Mouse (Mus musculus) ES-Bruce4 (cell line): ENCODE data around the gene Cgref1. TPM values are rescaled to one million over a fixed set of nuclear protein-coding genes. Genes with fewer than 3 reads are reported as not detected.

Source experiments
- H3K27ac ChIP-seq: 2 replicates; pipeline ENCODE4 v1.5.1; 2012; ENCODE audit warnings: low read length, inconsistent platforms; ENCODE audit not compliant: insufficient read depth
- H3K27me3 ChIP-seq: 2 replicates; pipeline ENCODE4 v1.6.1; 2012; ENCODE audit warnings: mild to moderate bottlenecking, low read length, inconsistent platforms; ENCODE audit not compliant: control insufficient read depth, poor library complexity, insufficient read depth, severe bottlenecking
- H3K36me3 ChIP-seq: 2 replicates; pipeline ENCODE4 v1.6.1; 2012; ENCODE audit warnings: inconsistent platforms, mild to moderate bottlenecking, low read length, moderate library complexity; ENCODE audit not compliant: control insufficient read depth, poor library complexity, insufficient read depth, severe bottlenecking
- H3K4me1 ChIP-seq: one replicate; pipeline ENCODE4 v1.8.1; 2011; ENCODE audit warnings: low read length; ENCODE audit not compliant: control insufficient read depth, insufficient read depth
- H3K4me3 ChIP-seq: 2 replicates; pipeline ENCODE4 v1.5.1; 2011; ENCODE audit warnings: low read depth, mild to moderate bottlenecking, low read length
- H3K9ac ChIP-seq: 2 replicates; pipeline ENCODE4 v1.6.1; 2012; ENCODE audit warnings: low read depth, mild to moderate bottlenecking, inconsistent platforms; ENCODE audit not compliant: poor library complexity, severe bottlenecking
- H3K9me3 ChIP-seq: replicated peaks from 2 replicates; pipeline ENCODE4 v1.6.1; 2012; ENCODE audit warnings: mild to moderate bottlenecking, low read length, inconsistent platforms; ENCODE audit not compliant: control insufficient read depth, poor library complexity, insufficient read depth, severe bottlenecking
- CTCF ChIP-seq: IDR thresholded peaks from one replicate; pipeline ENCODE4 v1.8.1; 2011; ENCODE audit warnings: low read depth, low read length
- EP300 ChIP-seq: IDR thresholded peaks from 2 replicates; pipeline ENCODE4 v1.6.1; 2011; ENCODE audit warnings: low read depth, low read length; ENCODE audit not compliant: insufficient read depth
- POLR2A ChIP-seq: IDR thresholded peaks from one replicate; pipeline ENCODE4 v1.8.1; 2011; ENCODE audit warnings: low read length; ENCODE audit not compliant: insufficient read depth
- polyA plus RNA-seq: library from polyadenylated mRNA; stranded (reverse); fragments of >200 nt; gene quantifications from 2 replicates; pipeline ENCODE4 v1.2.4, GENCODE M21; 2011; ENCODE audit warnings: low read depth; ENCODE audit not compliant: missing spikeins, insufficient read depth, insufficient read length

Cgref1 gene
- polyA plus RNA-seq, 1 experiment: 26.3 TPM

DNA sequence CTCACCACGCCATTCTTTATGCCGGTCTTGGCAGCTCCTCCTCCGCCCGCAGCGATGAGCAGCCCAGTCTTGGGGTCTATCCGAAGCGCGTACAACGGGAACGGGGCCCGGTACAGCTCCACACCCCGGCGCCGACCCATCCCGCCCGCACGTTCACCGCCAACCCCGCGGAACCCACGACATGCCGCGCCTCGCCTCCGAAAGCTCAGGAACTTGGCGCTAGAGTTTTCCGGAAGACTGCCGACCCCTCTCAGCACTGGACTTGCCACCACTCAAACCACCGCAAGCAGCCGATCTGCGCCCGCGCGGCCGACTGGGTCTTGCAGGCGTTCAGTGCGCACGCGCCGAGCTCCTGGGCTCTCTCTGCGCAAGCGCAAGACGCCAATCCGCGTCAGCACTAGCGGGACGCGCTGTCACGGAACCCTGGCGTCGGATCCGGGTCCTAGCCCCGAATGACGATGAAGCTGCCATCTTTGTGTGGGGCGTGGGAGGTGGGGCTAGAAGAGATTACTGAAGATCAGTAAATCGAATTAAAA lies 14.6 kb upstream of the Cgref1 start, which contains the start of gene Preb:
Preb (minus strand) TSS at position 396 of the 536 bp plus-strand sequence.
- no peaks in the 10 kb centered on the region for H3K27me3 ChIP-seq
- no peak within 1 kb of the TSS for H3K27ac ChIP-seq
- no peaks in the 10 kb centered on the region for H3K9me3 ChIP-seq
- TF ChIP-seq EP300: no peak
- no peak for TF ChIP-seq CTCF
- peak; percentile 62 for TF ChIP-seq POLR2A
- no peaks in the 10 kb centered on the region for H3K4me1 ChIP-seq
- peak within 1 kb of the TSS; percentile 88 for H3K4me3 ChIP-seq
- H3K9ac ChIP-seq: peak within 1 kb of the TSS; percentile 83
- H3K36me3 ChIP-seq: peaks cover 21% of the 10 kb centered on the region

DNA sequence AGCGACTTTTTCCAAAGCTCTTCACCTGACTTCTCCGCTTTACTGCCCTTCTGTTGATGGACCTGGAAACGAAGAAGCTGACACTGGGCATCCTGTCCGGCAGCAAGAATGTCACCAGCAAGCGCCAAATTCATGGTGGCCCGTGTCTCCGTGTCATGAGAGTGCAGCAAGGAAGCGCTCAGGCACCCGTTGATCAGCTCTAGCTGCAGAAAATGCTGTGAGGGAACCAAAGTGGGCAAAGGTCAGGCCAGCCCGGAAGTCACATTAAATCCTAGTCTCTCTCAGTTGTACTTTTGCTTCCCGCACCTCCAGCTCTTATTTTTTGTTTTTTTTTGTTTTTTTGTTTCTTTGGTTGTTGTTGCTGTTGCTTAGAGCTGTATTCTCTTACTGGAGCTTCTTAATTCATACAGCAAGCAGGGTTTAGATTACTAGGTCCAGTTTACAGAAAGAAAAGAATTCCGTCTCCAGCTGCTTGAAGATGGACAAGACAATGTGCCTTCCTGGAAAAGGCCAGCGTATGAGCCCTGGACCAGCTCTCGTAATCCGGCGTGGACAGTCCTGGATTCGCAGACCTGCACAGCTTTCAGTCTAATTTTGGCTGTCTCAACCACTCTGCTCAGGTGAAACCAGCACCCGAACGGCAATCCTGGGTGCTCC lies 13.9 kb upstream of the Cgref1 start:
- Histone ChIP-seq H3K9ac (peak overlapping the region; percentile 83), H3K9me3 (no peaks in the 10 kb centered on the region), H3K27ac (no peak overlapping the region), H3K4me1 (no peaks in the 10 kb centered on the region), H3K27me3 (no peaks in the 10 kb centered on the region), H3K36me3 (peaks cover 26% of the 10 kb centered on the region), H3K4me3 (peak overlapping the region; percentile 88)
- TF ChIP-seq POLR2A (no peak), CTCF (no peak), EP300 (no peak)

- Histone ChIP-seq H3K27me3 (no peaks in the 10 kb centered on the region), H3K27ac (no peak overlapping the region), H3K9ac (no peak overlapping the region), H3K4me1 (no peaks in the 10 kb centered on the region), H3K9me3 (no peaks in the 10 kb centered on the region), H3K36me3 (peaks cover 30% of the 10 kb centered on the region), H3K4me3 (no peak overlapping the region)
- TF ChIP-seq CTCF (no peak), POLR2A (no peak), EP300 (no peak)
Measured at GRCm38 (mm10) chr5:30957891-30958290, 12.5 kb upstream of the Cgref1 start.

- peaks cover 30% of the 10 kb centered on the region for H3K36me3 ChIP-seq
Measured at GRCm38 (mm10) chr5:30955751-30956150, 10.4 kb upstream of the Cgref1 start.

GRCm38 (mm10) chr5:30954556-30954955 lies 9.2 kb upstream of the Cgref1 start:
- H3K9ac ChIP-seq: no peak overlapping the region
- no peak overlapping the region for H3K4me3 ChIP-seq
- no peaks in the 10 kb centered on the region for H3K9me3 ChIP-seq
- H3K4me1 ChIP-seq: no peaks in the 10 kb centered on the region
- TF ChIP-seq POLR2A (no peak), CTCF (no peak), EP300 (no peak)
- no peaks in the 10 kb centered on the region for H3K27me3 ChIP-seq
- peaks cover 30% of the 10 kb centered on the region for H3K36me3 ChIP-seq
- no peak overlapping the region for H3K27ac ChIP-seq

More at GRCm38 (mm10) chr5:30955751-30956150, 10.4 kb upstream of the Cgref1 start:
- no peaks in the 10 kb centered on the region for H3K27me3 ChIP-seq
- H3K4me3 ChIP-seq: no peak overlapping the region
- no peaks in the 10 kb centered on the region for H3K9me3 ChIP-seq
- H3K27ac ChIP-seq: no peak overlapping the region
- H3K9ac ChIP-seq: no peak overlapping the region
- no peaks in the 10 kb centered on the region for H3K4me1 ChIP-seq
- TF ChIP-seq POLR2A (no peak), CTCF (no peak), EP300 (no peak)

DNA sequence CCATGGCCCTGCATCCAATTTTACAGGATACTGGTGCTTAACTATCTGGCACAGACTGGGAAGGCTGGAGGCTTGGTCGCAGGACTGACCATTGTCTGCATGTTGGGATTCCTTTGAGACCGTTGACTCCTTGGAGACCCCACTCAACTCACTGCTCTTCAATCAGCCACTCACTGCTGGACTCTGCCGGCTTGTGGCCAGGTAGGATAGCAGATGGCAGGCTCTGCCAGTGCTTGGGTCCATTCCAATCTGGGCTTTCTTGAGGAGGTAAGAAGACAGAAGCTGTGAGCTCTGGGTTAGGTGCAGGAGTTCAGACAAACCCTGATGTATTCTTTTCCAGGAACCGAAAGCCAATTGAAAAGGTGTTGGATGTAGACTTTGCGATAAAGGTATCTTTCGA lies 8.7 kb upstream of the Cgref1 start:
- no peaks in the 10 kb centered on the region for H3K27me3 ChIP-seq
- peaks cover 30% of the 10 kb centered on the region for H3K36me3 ChIP-seq
- H3K4me3 ChIP-seq: no peak overlapping the region
- no peaks in the 10 kb centered on the region for H3K9me3 ChIP-seq
- no peak overlapping the region for H3K9ac ChIP-seq
- TF ChIP-seq EP300: no peak
- TF ChIP-seq CTCF: no peak
- no peak for TF ChIP-seq POLR2A
- no peak overlapping the region for H3K27ac ChIP-seq
- no peaks in the 10 kb centered on the region for H3K4me1 ChIP-seq
